Mouse (Mus musculus) layer of hippocampus, adult 9-11 months (tissue): ENCODE results near the gene Smim27.

Experiments used
- DNase-seq: peaks from one replicate; pipeline ENCODE4 v3.0.0; 2022

The Smim27 gene

GRCm38 (mm10) chr4:40269430-40270032 lies at the start of gene Smim27, which contains the start of gene Topors:
Gene Smim27 (plus strand): TSS chr4:40269579.
Gene Topors (minus strand): TSS chr4:40269850.
- DNase-seq: peak; percentile 96

- DNase-seq: no peak
Measured at GRCm38 (mm10) chr4:40220437-40220836, 48.9 kb upstream of the Smim27 start.

DNA sequence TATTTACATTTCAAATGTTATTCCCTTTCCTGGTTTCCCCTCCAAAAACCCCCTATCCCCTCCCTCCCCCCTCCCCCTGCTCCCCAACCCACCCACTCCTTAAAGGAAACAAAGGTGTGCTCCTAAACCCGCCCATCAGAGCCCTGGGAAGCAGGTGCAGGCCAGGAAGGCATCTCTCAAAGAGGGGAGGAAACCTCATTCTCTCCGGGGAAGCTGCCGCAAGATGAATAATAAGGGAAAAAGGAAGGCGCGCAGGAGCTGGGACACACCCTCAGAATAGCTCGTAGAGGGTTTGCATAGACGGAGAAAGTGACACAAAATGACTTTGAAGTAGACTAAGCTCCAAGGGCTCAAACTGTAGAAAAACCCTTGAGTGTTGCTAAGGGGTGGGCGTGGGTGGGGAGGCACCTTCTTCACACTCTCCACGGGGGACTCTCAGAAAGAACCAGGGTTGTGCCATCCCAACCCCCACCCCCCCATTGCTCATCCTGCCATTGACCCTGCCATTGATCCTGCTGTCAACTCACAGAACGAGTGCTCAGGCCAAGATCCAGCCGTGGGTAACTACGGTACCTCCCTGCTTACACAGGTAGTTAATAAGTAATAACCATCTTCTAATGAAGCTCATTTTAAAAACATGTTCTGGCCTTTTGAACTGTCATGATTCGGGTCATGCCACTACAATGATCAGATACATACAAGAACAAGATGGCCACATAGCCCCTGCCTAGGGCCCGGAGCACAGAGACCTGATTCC lies 48.2 kb upstream of the Smim27 start:
- no peak for DNase-seq

- no peak for DNase-seq
Measured at GRCm38 (mm10) chr4:40221876-40222585, 47.3 kb upstream of the Smim27 start.

DNA sequence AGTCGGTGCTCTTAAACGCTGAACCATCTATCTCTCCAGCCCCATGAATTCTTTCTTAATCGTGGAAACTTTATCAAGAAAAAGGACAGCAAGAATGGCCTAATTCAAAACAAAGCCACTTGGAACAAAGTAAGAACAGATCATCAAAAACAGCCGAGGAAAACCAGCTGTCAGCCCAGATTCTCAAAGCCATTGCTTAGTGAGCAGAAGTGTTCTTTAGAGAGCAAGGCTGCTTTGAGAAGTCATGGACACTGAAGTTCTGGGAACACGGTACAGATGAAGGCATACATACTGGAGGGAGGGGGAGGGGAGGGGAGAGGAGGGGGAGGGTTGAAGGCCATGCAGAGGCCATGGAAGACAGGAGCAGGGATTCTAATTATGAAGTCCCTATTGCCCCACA lies 43.3 kb upstream of the Smim27 start:
- DNase-seq: no peak

GRCm38 (mm10) chr4:40227131-40227530 lies 42.2 kb upstream of the Smim27 start:
- no peak for DNase-seq

DNA sequence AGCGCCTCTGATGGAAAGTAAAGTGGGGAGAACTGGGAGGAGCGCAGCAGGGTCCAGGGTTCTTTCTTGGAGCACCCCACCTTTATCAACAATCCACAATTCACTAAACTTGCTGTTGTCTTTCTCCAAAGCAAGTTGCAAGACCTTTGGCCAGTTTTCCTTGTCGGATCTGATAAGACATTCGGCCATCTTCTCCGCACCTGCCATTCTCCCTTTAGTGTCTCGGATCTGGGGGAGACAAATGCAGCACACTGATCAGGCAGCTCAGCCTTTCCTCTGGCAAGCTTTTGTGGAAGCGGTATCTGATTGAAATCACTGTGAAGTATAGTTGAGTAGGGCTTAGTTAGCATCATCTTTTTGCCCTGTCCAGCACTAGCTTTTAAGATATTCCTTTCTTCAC lies 41.5 kb upstream of the Smim27 start:
- no peak for DNase-seq

GRCm38 (mm10) chr4:40229723-40230122 lies 39.7 kb upstream of the Smim27 start:
- no peak for DNase-seq

DNA sequence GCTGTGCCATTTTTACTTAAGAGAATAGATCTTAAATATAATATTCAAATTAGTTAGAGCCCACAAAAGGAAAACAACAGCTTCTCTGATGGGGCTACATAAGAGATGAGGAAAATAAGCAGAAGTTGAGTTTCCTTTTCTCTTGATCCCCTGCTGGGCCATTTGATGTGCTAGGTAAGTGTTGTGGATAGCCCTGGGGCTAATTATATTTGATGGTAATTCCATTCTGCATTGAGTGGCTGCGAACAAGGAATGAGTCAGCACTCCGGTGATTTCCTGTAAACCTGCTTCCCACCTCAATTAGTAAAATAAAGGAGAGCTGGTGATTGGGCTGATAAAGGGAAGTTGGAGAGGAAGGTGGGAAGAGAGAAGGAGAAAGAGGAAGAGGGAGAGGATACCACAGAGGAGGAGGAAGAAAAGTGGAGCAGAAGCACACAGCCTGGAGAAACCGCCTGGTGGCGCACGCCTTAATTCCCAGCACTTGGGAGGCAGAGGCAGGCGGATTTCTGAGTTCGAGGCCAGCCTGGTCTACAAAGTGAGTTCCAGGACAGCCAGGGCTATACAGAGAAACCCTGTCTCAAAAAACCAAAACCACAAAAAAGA lies 36.2 kb upstream of the Smim27 start:
- DNase-seq: no peak

GRCm38 (mm10) chr4:40234256-40234655 lies 35.1 kb upstream of the Smim27 start:
- no peak for DNase-seq

GRCm38 (mm10) chr4:40236829-40237228 lies 32.5 kb upstream of the Smim27 start:
- no peak for DNase-seq

GRCm38 (mm10) chr4:40238483-40239408 lies 30.6 kb upstream of the Smim27 start:
- no peak for DNase-seq

GRCm38 (mm10) chr4:40239409-40240271 lies 29.7 kb upstream of the Smim27 start, which contains the start of gene Ddx58:
Gene Ddx58 (minus strand): TSS chr4:40239828.
- DNase-seq: no peak

GRCm38 (mm10) chr4:40240272-40240744 lies 29.1 kb upstream of the Smim27 start:
- no peak for DNase-seq

- DNase-seq: no peak
Measured at GRCm38 (mm10) chr4:40241928-40242327, 27.5 kb upstream of the Smim27 start.

DNA sequence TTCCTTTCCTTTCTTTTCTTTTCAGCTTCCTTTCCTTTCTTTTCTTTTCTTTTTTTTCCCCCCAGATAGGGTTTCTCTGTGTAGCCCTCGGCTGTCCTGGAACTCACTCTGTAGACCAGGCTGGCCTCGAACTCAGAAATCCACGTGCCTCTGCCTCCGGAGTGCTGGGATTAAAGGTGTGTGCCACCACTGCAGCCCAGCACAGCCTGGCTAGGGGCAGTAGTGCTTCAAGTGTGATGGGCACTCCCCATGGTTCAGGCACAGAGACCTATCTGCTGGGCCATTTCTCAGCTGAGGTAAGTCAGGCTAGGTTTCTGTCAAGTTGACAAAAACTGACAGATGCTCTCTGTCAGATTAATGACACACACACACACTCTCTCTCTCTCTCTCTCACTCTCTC lies 26.4 kb upstream of the Smim27 start:
- DNase-seq: no peak

GRCm38 (mm10) chr4:40244035-40244434 lies 25.3 kb upstream of the Smim27 start:
- no peak for DNase-seq

- DNase-seq: no peak
Measured at GRCm38 (mm10) chr4:40250984-40251383, 18.4 kb upstream of the Smim27 start.

- DNase-seq: no peak
Measured at GRCm38 (mm10) chr4:40253766-40254165, 15.6 kb upstream of the Smim27 start.

DNA sequence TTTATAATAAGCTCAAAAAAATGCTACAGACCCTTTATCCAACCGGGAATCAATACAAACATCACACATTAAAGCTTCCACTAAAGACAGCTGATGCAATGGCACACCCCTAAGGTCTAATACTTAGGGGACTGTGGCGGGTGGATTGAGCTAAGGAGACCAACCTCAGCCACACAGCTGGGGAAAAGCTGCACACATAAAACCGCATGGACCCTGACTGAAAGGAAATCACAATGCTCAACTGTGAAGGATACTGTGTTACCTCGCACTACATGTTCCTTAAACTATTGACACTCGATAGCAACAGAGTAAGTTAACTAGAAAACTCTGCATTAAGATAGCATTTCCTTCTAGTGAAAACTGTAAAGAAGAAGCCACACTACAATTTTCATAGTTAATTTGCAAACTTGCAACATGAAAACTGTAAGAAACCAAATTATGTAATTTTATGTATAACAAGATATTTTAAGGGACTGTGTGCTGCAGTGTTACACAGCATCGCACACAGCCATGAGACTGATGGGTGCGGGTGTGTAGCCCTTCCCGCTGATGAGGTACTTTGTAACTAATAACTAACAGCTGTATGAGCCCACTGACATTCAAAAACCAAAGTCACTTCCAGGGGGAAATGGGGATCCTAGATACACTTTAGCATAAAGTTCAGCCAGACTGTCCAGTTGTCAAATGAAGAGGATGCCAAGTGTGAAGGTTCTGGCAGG lies 14.8 kb upstream of the Smim27 start:
- no peak for DNase-seq
